Mouse (Mus musculus): ENCODE measurements around the gene Abcg8. TPM values are rescaled to one million over a fixed set of nuclear protein-coding genes. Genes with fewer than 3 reads are reported as not detected.

Gene Abcg8
- total RNA-seq, 2 experiments from 2014 or later: not detected

DNA sequence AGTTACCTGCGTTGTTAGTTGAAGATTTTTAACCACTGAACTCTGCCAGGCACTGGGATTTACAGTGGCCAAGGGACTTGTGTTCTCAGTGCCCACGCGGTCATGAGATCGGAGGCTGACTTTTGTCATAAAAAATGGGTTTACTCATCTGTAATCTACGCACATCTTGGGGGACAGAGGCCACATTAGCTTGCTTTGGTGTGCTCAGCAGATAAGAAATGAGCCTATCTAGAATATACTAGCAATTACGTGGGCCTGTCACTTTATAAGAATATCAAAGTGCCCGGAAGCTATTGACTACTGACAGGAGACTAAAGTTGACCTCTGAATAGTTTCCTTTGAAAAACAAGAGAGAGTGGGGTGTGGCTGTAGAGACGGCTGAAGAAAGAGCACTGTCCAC, 17.2 kb upstream of the Abcg8 start:
- DNase-seq: no peak

DNA sequence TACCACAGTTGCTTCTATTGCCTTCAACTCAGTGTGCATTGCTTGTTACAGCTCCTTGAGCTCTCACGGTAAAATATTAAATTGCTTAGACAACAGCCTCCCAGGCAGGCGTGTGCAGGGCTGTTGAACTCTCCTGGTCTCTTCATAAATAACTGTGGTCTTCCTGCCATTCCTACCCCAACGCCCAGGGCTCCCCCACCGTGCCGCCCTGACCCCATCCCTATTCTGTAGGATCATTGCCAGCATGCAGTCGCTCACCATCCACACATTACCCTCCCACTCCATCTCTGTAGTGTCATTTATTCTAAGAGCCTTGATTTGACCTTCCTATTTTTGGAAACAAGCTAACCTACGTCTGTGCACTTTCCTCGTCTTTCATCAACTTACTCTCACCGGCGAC, 11.0 kb upstream of the Abcg8 start:
- no peak for DNase-seq

- no peak for DNase-seq
These were observed 10.4 kb upstream of the Abcg8 start for GRCm38 (mm10) chr17:84665691-84666090.

GRCm38 (mm10) chr17:84667848-84668247, 8.3 kb upstream of the Abcg8 start:
- no peak for DNase-seq

GRCm38 (mm10) chr17:84672376-84673369, 3.4 kb upstream of the Abcg8 start:
- no peak for DNase-seq

GRCm38 (mm10) chr17:84674048-84674447, 2.1 kb upstream of the Abcg8 start:
- no peak for DNase-seq

DNA sequence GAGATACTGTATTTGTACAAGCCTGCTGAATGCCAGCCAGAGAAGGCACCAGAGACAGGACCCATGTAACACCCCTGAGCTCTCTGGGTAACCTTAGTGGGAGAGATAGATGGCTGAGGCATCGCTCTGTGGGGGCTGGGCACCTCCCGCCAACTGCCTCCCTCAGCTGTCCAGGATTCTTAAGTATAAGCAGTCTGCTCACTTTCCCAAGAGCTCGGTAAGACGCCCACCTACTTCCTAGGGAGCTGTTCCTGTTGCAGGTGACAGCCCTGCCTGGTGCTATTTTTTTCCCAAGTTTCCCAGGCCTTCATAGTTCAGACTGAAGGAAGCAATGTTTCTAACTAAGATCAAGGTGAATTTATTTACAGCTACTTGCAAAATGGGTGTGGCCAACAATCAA, 898 bp upstream of the Abcg8 start:
- DNase-seq: no peak

- no peak for DNase-seq
These were observed 1.5 kb downstream of the Abcg8 start for GRCm38 (mm10) chr17:84677595-84677994.

DNA sequence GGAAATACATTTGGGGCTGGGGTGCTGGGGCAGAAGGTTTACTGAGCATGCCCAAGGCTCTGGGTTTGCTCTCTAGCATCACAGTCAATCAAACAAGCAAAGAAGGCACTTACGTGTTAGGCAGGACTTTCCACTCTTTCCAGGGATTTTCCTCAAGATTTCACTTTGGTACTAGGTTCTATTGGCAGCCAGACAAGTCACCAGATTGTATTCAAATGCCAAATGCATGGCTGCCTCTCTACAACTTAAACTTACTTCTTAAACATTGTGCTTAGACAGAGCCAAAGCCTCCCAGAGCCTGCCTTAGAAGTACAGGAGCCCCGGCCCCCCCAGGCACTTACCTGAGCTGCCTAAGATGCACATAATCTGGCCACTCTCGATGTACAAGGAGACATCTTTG, 5.6 kb downstream of the Abcg8 start:
- no peak for DNase-seq

DNA sequence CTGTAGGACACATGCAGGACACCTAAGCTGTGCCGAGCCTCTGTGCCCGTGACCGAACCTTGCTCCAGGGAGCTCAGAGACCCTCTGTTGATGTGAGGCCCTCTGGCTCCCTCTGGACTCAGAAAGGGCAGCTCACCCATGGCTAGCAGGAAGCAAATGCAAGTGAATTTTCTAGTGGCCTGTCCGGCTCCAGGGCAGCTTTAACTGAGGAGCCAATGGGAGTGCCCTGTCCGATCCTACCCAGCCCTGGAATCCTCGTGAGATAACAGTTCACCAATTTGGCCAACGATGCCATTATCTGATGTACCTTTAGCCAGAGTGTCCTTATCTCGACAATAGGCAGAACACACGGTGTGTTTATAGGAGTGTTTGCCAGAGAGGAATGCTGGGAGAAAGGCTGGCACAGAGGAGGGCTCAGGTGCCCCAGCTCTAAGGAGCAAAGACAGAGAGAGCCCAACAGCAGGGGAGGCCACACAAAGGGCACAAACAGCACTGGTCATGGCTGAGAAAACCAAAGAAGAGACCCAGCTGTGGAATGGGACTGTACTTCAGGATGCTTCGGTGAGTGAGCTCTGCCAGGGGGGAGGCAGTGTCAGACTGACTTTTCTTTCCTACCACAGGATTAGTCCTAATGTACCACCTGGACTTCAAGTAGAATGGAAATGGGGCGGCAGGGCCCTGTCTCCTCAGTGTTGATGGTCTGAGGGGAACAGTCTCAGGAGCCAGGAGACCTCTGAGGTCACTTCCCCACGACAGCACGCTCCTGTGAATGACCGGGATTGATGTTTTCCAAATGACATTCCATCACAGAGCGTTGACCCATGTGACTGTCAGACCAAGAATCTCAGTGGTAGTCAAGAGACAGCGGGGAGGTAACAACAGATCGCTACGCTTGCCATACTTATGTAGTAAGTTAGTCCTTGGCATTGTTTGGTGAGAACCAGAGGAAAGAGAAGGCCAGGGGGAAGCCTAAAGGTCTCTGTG, 6.9 kb downstream of the Abcg8 start, which contains the start of gene Abcg5:
Abcg5 (minus strand) TSS at position 278 of the 984 bp plus-strand sequence.
- no peak for DNase-seq

- DNase-seq: no peak
These were observed 8.2 kb downstream of the Abcg8 start for GRCm38 (mm10) chr17:84684284-84684683.

- DNase-seq: no peak
These were observed 9.2 kb downstream of the Abcg8 start for GRCm38 (mm10) chr17:84685286-84685685.

- DNase-seq: no peak
These were observed 11.9 kb downstream of the Abcg8 start for GRCm38 (mm10) chr17:84687994-84688393.

GRCm38 (mm10) chr17:84688834-84689233, 12.7 kb downstream of the Abcg8 start:
- DNase-seq: no peak

GRCm38 (mm10) chr17:84689316-84689715, 13.2 kb downstream of the Abcg8 start:
- no peak for DNase-seq

DNA sequence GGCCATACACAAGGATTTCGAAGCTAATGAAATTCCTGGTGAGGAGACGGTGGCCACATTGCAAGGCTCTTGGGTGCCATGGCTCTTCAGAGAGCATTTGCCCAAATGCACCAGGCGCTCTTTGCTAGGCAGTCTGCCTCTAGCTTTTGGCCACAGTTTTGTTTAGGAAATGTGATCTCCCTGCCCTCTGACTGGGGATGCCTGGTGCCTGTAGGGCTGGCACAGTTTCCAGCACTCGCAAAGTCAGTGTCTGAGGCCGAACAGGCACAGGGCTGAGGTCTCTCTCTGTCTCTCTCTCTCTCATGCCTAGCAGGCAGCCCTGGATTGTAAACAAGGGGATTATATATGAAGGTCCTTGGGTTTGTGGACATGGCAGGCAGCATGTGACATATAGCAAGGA, 14.0 kb downstream of the Abcg8 start:
- no peak for DNase-seq

- DNase-seq: no peak
These were observed 17.6 kb downstream of the Abcg8 start for GRCm38 (mm10) chr17:84693741-84694140.

GRCm38 (mm10) chr17:84696537-84696936, 20.4 kb downstream of the Abcg8 start:
- no peak for DNase-seq

GRCm38 (mm10) chr17:84698727-84699126, 22.6 kb downstream of the Abcg8 start:
- DNase-seq: peak; percentile 69

DNA sequence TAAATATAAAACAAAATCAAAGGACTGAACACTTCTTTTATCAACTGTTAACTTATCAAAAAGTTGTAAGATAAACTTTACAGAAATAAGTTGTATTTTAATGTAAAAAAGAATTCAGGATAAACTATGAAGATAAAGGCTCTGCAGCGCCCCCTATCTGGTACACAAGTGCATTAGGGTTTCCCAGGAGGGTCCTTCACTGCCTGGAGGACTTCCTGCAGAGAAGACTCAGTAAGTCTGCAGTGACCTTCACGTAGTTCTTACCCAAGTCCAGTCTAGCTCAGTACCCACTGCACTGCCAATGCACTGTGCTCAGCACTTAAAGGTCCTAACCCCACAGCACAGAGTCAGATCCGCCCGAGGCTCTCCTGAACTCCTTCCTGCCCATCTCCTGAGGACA, 31.3 kb downstream of the Abcg8 start:
- no peak for DNase-seq

DNA sequence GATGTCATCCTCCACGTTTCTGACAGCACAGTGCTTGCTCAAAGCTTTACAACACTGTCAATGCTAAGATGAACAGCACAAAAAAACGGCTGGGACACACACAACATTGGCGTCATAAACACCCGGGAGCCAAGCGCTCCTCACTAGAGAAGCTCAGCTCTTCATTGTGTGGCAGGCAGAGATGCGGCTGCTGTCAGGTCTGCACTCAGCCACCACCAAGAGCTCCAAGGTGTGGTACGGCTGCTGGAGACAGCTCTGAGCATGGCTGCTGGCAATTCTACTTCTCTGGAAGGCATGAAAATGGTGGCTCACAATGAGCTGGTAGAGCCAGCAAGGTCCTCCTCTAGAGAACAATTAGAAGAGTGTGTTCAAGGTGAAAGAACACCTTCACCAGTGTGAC, 32.7 kb downstream of the Abcg8 start:
- no peak for DNase-seq

DNA sequence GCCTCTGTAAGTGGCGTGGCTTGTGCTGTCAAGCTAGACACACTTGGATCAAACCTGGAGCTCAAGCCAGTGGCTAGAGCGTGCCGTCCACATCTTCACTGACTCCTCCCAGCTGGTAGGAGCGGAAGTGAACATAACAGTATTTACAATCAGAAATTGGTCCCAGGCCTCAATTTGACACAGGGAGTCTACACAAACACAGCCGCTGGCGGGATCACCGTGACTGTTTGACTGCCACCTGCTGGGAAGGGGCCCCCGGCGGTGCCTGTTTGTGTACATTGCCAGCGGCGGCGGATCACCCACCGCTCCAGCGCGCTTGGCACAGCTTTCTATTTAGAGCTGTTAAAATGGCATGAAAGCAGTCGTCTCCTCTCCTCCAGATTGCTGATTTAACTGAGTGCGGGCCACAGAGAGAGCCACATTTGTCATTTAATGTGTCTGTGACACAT, 33.3 kb downstream of the Abcg8 start:
- no peak for DNase-seq

All from heart, postnatal 4 days (tissue).